Mouse (Mus musculus): ENCODE results near the gene Edf1. TPM values are rescaled to one million over a fixed set of nuclear protein-coding genes. Genes with fewer than 3 reads are reported as not detected.
"Not testable (repeated sequence)": the region's sequence is repeated elsewhere in the genome, so short reads cannot be mapped to it uniquely, and the experiment has no call there.

Edf1 gene
- 312 and 335 TPM in 2 replicates for total RNA-seq (2021)
- long read RNA-seq, experiment 1, transcript Edf1-201 (5 exons, 722 nt), result major isoform, 256 of 278 reads
- long read RNA-seq, experiment 1, transcript Edf1-205 (4 exons, 765 nt), result minor isoform, 5 of 278 reads
- long read RNA-seq, experiment 1, partial matches to known transcripts, result 3 of 278 reads
- long read RNA-seq, experiment 1, other reads (novel, unspliced or antisense), result 14 of 278 reads
- long read RNA-seq, experiment 2, transcript Edf1-201 (5 exons, 722 nt), result major isoform, 306 of 323 reads
- long read RNA-seq, experiment 2, partial matches to known transcripts, result 4 of 323 reads
- long read RNA-seq, experiment 2, other reads (novel, unspliced or antisense), result 7 of 323 reads

DNA sequence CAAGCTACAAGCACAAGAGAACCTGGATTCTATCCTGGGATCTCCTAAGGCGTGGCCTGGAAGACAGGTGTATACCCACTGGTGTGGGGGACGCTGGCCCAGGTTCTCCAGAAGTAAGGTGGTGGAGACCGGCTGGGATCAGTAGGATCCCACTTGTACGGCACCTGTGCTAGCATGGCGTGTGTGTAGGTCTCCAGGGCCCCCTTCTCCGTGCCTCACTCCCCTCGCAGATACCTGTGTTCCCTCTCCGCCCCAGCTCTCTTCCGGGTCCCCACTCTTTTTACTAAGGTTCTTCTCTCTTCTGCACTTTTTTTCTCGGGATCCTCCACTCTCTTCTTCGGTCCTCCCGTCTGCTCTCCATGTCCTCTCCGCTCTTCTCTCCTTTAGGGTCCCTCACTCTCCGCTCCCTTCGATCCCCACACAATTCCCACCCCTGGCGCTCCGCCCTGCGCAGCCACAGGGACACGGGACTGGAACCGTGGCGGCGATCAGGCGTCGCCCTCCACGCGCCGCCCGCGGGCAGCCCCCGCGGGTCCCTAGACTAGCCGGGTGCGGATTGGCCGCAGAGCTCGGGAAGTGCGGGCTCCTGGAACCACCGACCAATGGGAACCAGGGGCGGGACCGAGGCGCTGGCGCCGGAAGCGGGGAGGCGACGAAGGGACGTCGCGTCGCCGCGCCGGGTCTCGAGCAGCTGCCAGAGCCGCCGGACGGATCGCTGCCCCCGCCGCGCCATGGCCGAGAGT lies at the start of gene Edf1:
TSS of gene Edf1 (plus strand) at position 627 of the 743 bp plus-strand sequence.
- DNase-seq, result peak; percentile 98

DNA sequence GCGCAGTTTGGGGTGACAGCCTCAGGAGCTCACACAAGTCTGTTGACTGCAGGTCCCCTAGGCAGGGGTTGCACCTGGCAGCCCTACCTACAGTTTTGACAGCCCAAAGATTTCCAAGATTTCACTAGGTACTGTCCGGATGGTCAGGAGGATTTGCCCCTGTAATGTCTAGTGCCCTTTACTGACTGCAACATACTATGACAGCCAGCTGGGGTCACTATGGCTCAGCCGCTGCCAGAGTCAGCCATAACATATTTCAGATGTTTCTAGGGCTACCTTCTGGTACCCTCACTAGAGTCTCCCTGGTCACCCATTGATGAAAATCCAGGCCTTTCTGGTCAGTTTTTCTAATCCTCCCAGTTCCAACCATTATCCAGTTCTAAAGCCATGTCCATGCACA lies 47.7 kb upstream of the Edf1 start:
- no peak for DNase-seq

DNA sequence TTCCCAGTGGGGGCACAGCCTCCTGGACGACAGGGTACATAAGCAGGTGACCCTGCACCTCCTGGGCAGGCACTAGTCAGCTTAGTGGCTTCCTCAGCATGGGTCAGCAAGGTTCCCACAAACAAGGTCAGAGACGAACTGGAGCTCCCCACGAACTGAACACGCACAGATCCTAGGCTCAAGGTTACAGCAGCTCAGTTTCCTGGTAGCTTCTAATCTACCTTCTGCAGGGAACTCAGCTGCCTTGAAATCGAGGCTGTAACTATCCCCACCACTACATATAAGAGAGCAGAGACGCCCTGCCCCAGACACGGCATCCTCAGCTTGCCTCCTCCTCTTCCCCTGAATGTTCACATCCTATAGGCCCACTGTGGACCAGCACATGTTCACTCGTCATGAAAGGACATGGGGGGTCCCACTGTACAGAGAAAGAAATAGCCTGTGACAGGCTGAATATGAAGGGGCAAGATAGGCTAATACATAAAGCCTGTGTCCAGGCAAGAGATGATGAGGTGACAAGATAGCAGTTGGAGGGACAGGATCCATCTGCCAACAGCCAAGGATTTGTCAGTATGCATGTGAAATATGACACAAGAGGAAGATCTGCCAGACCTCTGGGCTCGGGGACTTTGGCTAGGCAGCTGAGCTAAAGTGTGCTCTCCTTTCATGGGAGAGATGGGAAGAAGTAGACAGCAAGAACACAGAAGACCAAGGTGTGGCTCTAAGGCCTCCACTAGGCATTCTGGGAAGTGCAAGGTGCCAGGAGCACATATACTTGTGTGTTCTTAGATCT lies 30.9 kb upstream of the Edf1 start:
- no peak for DNase-seq

DNA sequence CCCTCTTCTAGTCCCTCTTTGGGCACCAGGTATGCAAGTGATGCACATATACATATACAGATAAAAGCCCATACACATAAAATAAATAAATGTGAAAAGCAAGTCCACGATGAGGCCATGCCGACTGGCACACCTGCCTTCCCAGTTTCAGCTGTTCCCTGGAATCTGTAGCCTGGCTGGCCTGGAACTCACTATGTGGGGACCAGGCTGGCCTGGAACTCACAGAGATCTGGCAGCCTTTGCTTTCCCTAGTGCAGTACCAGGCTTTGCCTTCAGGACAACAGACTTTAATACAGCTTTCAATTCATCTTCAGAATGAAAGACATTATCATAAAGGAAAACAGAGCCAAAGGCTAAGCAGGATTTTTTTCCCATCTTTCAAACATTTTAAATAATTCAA lies 23.9 kb upstream of the Edf1 start:
- no peak for DNase-seq

DNA sequence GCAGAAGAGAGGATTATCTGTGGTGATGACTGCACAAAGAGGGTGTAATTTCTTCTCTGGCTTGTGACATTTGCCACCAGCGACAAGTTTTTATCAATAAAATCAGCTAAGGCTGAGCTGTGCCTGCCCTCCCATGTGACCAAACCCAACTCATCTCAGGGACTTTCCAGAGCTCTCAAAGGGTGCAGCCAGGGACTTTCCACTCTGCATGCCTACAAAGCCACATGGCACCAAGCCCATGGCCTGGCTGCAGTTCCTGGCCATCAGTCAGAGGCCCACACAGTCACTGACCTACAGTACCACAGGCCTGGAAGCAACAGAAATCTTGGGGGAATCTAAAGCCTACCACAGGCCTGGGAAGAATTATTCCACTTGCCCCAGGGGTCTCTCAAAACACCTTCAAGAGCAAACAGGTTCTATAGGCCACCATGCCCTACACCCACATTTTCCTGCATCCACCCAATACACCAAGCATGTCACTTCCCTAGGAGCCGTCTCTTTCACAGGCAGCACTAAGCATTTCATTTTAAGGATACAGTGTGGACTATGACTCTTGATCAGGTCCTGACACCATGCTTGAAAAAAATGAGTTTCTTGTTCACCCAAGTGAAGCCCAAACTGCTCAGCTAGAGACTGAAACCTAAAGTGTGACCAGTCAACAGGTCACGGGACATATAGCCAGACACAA lies 23.3 kb upstream of the Edf1 start:
- peak; percentile 93 for DNase-seq

DNA sequence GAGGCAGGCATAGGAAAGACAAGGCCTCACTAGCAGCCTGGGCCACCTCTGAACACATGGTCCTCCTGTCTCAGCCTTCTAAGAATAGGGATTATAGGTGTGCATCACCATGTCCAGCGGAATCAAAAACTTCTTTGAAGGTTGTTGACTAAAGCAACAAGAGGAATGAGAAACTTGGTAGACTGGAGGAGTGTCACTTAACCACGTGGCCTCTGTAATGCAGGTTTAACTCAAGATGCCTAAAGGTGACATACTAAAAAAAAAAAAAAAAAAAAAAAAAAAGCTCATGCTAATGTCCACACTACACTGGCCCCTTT lies 22.8 kb upstream of the Edf1 start:
- DNase-seq, result no peak

DNA sequence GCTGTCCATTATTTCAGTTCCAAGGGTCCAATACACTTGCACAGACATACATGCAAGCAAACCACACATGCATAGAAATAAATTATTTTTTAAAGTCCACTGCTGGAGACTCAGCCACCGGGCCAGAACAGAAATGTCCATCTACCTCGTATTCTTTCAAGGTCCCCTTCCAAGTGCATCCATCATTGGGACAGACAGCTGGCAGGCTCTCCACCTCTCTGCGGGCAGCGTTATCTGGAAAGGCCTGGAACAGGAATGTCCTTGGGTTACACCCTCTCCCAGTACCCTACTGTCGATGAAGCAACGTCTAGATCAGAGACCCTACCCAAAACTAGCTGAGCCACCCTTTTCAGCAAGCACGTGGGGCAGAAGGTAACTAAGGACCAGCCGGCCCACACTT lies 21.1 kb upstream of the Edf1 start:
- peak; percentile 81 for DNase-seq

DNA sequence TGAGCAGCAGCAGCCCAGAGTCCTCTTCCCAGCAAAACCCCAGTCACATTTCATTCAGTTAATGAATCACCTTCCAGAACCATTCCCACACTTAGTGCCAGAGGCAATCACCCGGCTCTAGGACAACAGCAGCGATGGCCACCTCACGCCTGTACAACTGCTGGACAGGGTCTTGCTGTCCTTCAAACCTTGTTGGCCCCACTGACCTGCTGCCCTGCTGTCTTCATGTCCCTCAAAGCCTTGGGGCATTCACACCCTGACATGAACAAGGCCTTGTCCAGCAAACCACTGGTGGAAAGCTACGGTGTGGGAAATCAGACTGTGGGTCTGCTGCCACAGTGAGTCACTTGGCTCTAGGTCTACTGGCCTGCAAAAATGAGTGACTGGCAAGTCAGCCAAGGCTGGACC lies 17.1 kb upstream of the Edf1 start:
- peak; percentile 56 for DNase-seq

DNA sequence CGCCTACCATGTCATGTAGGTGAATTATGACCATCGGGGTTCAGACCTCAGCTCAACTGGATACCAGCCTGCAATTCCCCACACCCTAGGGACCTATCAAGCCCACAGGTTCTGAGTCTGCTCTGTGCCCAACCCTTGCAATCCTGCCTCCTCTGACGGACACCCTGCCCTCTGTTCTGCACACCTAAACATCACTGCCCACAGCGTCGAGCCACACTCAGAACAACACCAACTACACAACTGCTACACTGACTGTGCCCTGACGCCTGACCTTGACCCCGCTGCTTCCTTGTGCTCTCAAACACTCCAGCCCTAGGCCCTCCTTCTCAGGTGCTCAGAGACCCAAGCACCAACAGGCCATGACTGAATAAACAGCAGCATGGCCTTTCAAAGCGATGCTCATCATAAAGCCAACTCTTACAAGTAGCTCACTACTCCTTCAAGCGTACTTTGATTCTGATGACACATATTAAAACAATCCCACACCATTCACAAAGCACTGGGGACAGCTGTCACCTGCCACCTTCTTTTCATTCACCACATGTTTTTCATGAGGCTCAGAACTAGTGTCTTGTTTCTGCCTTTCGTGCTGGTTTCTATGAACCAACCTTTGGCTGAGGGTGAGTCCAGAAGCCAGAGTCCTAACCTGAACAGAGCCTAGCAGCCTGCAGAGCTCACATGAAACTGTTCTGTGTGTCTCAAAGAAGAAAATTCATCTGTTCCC lies 15.8 kb upstream of the Edf1 start:
- no peak for DNase-seq

DNA sequence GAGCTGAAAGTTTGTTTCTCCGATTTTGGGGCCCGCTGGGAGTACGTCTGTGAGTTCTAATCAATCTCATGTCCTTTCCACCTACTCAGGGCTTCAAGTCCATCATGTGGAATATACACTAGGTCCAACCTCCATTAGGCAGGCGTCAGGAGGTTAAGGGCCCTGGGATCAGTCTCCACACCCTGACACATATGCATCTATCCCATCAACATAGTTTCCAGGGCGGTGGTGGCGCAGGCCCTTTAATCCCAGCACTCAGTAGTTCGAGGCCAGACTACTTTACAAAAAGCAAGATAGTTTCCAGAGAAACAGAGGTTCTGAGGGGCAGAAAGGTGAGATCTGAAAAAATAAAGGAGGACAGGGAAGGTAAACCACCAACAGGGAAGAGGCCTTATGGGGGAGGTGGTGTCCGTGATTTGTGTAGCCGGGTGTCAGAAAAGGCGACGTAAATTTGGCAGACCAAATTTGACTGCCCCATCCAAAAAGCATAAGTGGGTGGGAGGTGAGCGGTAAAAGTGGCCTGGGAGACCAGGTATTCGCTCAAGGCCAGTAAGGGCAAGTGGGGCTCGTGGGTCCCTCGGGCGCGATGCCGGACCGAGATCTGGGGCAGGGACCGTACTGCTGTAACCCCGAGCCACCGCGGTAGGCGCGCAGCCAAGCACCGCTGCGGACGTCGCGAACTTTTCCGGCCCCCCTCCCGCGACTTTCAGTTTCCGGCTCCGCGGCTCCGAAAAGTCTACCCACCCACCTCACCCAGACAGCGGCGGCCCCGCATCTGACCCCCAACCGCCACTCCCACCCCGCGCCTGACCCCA lies 11.4 kb upstream of the Edf1 start:
- peak; percentile 90 for DNase-seq

DNA sequence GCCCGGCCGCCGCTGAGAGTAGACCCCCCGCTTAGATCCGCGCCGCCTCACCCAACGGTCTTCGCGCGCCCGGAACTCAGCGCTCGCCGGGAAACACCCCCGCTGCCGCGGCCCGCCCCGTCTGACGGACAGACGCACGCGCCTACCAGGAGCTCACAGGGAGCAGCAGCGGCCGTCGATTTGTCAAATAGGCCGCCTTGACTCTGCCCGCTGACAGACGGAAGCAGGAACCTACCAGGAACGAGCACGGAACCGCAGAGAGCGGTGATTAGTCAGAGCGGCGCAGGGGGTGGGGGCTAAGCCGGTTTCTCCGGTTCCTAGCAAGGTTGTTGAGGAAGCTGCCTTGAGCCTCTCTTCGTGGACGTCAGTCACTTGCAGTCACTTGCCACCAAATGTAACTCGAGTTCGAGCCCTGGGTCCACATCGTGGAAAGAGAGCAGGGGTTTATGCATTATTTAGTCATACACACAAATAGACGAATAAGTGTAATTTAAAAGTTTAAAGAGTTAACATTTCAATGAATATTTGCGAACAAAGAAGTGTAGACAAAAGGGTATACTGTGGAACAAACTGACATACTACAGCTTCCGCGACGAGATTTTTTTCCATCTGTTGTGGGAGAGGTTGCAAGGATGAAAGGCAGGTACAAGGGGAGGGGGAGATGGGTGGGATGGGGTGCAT lies 10.7 kb upstream of the Edf1 start, which contains the start of gene Traf2:
TSS of gene Traf2 (minus strand) at position 130 of the 681 bp plus-strand sequence.
- DNase-seq, result peak; percentile 99

DNA sequence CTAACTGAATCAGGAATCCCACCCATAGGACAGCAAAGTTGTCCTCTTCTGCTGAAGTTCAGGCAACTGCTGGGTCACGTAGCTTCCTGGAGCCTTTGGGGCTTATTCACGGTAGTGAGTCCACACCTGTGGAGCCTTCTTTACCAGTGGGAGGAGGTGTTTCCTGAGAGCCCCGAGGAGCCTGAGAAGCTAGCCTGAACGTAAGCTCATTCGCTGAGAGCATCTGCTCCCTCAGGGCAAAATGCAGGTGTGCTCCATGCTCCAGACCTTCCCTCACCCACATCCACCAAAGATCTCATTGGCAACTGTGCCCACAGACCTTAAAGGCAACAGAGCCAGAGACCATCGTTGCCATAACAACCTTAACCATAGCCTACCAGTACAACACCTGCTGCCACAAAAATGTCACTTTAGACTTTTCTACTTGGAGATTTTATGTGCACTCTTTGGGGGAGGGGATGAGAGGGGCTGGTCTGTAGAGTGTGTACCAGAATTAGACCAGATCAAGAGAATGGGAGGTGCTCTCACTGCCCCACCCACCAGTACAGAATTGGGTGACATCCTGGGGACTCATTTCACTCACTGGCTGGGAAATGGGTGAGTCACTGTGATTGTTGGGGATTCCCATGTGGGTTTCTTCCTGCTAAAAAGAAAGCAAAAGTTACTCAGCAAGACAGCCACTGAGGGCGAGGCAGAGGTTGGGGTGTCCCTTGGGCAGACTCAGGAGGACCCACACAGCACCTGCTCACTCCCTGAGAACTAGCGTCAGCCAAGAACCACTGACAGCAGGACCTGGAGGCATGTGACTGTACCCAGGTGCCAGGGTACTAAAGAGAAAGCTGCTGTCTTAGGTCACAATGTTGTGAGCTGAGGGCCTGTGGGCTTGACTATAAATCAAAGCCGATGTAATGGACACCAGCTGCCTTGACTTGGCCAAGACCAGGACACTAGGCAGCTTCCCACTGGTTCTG lies 8.3 kb upstream of the Edf1 start:
- DNase-seq, result no peak

DNA sequence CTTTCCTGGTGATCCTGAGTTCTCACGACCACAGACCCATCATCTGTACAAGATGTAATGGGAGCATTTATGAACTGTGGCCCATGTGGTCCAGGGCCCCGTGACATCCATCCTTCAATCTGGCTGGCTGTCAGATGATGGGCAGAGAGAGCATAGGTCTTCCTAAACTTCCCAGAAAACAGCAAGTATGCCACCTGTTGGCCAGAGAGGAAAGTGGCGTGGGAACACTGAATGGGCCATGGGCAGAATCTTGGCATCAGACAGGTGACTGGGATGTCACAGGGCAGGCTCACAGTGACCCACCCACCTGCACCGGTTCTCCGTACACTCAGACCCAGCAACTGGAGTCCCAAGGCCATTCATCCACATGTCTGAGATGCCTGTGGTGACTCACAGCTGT lies 6.5 kb upstream of the Edf1 start:
- peak; percentile 72 for DNase-seq

DNA sequence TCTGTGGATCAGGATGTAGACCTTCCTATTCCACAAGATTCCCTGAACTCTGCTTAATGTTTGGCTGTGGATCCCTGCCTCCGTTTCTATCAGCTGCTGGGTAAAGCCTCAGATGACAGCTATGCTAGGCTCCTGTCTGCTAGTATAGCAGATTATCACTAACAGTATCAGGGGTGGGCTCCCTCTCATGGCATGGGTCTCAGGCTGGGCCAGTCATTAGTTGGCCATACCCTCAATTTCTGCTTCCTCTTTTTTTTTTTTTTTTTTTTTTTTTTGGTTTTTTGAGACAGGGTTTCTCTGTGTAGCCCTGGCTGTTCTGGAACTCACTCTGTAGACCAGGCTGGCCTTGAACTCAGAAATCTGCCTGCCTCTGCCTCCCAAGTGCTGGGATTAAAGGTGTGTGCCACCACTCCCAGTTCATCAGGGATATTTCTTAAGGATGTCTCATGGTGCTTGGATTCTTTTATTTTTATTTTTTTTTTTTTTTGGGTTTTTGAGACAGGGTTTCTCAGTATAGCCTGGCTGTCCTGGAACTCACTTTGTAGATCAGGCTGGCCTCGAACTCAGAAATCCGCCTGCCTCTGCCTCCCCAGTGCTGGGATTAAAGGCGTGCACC lies 4.4 kb upstream of the Edf1 start:
- not testable (repeated sequence) for DNase-seq

DNA sequence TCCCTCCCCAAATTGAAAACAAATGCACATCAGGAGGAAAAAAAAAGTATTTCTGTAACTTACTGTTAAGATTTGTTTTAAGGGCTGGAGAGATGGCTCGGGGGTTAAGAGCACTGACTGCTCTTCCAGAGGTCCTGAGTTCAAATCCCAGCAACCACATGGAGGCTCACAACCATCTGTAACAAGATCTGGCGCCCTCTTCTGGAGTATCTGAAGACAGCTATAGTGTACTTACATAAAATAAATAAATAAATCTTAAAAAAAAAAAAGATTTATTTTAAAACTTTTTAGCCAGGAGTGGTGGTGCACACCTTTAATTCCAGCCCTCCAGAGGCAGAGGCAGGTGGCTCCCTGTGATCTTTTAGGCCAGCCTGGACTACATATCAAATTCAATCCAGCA lies 2.2 kb upstream of the Edf1 start:
- peak; percentile 16 for DNase-seq

DNA sequence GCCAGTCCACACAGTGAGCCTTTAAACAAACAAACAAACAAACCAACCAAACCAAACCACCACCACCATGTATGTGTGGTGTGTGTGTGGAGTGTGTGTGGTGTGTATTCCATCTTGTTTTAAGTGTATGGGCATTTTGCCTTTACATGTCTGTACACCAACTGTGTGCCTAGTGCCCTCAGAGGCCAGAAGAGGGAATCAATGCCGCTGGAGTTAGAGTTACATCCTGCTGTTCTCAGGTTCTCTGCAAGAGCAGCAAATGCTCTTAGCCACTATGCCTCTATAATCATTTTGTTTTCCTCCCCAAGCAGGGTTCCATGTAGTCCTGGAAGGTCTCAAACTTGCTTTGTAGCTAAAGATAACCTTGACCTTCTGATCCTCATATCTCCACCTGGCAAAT lies 1.4 kb upstream of the Edf1 start:
- no peak for DNase-seq

DNA sequence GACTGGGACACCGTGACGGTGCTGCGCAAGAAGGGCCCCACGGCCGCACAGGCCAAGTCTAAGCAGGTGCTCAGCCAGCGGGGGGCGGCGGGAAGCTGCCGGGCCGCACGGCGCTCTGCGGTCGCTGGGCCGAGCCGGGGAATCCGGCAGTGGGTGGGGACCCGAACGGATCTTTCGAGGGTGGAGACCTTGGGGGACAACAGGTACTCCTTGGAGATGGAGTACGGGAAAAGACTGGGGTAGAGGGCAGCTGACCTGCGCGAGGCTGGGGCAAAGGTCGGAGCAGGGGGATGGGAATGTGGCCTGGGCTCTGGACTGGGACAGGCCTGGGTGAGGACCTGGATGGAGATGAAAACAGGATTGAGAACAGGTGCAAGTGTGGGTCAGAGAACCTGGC lies 315 bp downstream of the Edf1 start:
- no peak for DNase-seq

DNA sequence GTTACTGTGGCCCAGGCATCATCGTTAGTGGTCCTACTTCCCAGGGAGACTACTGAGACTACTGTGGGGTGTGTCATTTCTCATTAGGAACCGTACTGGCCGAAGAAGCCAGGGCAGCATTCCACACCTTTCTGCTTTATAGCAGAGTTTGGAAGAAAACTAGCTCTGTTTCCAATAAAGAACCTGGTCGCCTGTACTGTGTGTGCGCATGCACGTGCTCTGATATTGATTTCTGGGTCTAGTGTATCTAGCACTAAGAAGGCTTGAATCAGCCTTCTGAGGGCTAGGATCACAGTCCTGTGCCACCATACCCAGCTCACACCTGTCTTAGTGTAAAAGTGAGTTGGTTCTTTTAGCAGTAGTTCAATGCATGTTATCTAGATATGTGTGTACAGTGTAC lies 1.1 kb downstream of the Edf1 start:
- DNase-seq, result no peak

DNA sequence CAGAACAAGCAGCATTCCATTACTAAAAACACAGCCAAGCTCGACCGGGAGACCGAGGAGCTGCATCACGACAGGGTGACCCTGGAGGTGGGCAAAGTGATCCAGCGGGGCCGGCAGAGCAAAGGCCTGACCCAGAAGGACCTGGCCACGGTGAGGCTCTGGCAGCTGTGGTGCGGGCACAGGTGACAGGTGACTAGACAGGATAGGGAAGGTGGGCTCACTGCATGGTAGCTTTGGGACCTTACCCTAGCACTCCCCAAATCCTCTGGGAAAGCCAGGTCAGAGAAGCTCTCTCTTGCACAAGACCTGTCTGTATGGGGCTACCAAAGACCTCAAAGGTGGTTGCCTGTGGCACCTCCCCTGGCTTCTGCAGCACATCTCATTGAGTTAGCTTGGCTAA lies 2.9 kb downstream of the Edf1 start:
- no peak for DNase-seq
